Mouse (Mus musculus) neutrophil, adult 5-6 weeks (primary cell): ENCODE results near the gene Tbata. TPM values are rescaled to one million over a fixed set of nuclear protein-coding genes. Genes with fewer than 3 reads are reported as not detected.

Source experiments
- ATAC-seq: fragments of 151-379, 151-347 bp; 2 replicates; pipeline ENCODE4 v1.8.0; 2017; ENCODE audit warnings: mild to moderate bottlenecking, moderate TSS enrichment; ENCODE audit not compliant: insufficient number of reproducible peaks, poor library complexity, low FRiP score, severe bottlenecking; ENCODE audit errors: extremely low read depth
- total RNA-seq: library from RNA; stranded (forward); fragments of 200-1000 nt; gene quantifications from 2 replicates; pipeline ENCODE4 v1.2.3, GENCODE M21; 2017

Gene Tbata
- not detected in 2 replicates for total RNA-seq

- no peak for ATAC-seq
Observed at GRCm38 (mm10) chr10:61171654-61172053, at the start of gene Tbata. Tbata (plus strand) TSS chr10:61171954.

DNA sequence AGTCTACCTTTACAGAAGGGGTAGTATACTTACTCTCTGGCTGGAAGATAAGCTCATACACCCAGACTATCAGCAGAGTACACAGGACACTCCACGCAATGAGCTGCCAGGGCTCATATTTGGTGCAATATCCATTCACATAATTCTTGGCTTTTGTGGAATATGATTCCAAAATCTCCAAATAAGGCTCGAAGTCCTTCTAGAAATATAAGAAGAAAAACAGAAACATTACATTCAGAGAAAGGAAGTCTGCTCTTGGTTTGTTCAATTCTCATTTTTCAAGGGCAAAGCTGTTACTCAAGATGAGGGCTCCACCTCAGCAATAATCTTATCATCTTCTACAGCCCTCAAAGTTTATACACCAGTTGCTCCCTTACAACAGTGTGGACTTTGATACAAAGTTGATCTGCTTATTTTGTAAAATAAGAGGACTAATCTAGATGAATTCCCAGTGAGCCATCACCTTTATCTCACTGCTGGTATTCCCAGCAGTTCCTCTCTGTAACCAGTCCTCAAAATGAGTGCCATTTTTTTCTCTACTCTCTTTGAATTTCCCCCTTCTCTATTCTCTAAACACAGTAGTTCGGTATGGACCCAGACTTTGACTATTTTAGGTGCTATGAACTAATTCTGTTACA, 48.4 kb upstream of the Tbata start:
- no peak for ATAC-seq

DNA sequence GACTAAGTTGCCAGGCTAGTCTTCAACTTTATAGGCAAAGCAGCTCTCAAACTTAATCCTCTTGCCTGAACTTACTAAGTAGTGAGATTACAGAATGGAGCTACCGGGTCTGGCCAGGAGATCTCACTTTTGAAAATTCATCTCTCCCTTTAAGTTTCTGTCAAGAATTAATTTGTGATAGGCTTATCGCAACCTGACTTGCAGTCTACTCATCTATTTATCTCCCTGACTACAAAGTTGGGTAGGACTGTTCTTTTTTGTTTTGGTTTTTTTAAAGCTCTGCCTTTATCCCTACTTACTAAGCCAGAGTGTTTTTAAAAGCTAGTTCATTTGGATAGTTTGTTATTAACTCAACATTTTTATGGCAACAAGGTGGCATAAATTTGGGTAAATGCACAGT, 47.3 kb upstream of the Tbata start:
- no peak for ATAC-seq

DNA sequence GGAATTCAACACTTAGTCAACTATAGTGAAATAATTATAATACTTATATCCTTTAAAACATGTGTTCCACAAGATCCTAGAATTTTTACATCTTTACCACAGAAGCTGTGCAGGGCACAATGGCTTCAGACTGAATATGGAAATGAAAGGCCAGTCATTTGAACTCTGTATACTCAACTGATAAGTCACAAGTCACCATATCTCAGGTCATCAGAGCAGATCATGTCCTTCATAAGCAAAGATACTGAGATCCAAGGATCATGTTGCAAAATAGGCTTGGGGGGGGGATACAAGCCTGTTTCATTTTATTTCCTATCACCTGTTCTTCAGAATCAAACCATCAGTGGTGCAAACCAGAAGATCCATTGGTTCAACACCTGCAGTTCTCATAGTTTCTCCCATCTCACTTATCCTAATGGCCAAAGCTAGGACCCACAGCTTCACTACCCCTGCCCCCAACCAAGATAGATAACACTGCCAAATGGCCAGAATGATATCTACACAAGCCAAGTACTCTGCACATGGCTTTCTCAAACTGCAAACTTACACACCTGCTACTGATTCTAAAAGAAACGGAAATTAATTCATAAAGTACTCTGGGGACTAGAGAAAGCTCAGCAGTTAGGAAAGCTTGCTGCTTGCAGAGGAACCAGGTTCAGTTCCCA, 42.9 kb upstream of the Tbata start:
- no peak for ATAC-seq

DNA sequence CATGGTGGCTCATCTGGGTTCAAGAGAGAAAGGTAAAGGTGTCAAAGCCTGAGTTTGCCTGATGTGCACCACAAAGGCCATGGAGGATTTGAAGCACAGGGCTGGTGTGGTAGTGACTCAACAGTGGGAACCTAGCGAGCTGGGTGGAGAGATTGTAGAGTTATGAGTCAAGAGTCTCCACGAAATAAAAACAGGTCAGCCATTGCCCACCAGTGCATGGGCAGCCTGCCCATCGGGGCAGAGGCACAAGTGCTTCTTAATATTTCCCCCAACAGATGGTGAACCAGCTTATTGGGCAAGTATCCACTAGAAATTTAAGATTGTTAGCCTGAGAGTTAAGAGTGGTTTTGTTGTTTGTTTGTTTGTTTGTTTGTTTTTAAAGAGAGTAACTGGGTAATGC, 40.8 kb upstream of the Tbata start:
- no peak for ATAC-seq

DNA sequence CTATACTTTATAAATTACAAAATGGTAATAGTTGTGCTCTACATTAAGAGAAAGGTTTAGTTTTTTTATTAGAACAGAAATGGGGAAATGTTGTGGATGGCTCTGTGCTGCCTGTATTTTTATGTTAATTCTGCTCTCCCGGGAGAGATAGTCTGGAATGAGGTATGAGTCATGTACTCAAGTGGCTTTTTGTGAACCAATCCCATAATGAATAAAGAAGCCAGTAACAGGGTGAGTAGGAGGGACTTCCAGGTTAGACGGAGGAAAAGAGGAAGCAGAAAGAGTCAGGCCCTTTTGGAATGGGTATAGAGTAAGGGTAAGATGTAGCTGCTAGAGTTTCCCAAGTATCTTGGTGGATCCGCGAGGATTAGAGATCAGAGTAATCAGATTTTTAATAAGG, 37.7 kb upstream of the Tbata start:
- no peak for ATAC-seq

DNA sequence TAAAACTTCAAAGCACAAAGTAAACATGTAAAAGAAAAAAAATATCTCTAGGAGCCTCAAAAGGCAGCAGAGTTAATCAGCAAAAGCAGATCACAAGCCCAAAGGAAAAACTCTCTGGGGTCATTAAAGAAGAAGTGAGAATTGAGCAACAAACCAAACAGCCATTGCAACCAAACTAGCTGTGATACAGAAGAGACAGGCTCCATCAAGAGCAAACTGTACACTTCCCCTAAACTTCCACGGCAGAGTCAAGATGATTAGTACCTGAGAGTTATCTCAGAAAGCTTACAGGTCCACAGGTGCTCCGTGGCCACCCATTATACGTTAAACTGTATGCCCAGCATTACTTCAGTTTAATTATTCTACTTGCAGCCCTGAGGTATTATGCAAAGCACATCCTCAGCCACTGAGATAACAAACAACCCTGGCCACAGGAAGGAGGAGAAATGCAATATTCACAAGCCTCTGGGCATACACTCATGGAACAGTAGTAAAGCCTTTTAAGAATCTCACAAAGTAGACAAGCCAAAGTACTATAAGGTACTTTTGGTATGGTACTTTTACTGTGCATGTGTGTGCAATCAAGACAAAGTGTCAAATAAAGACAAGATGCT, 36.4 kb upstream of the Tbata start:
- ATAC-seq = peak; percentile 23; the same call in 1 of the 2 replicates

DNA sequence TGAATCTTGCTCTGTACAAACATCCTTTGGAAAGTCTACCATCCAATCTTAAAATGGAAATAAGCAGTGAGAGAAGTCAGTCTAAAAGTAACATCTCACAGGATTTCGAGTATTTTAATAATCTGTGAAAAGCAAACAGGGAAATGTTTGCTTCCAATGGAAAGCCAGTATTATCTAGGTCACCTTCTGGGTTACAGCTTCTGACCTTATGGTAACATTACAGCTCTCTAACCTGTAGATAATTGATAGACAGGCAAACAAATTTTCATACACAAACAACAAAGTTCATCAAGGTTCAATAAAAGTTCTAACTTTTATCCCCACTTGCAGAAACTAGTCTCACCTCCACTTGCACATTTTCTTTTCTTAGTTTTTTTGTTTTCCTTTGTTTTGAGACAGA, 34.2 kb upstream of the Tbata start:
- ATAC-seq = no peak

GRCm38 (mm10) chr10:61143343-61143742, 28.4 kb upstream of the Tbata start:
- no peak for ATAC-seq

DNA sequence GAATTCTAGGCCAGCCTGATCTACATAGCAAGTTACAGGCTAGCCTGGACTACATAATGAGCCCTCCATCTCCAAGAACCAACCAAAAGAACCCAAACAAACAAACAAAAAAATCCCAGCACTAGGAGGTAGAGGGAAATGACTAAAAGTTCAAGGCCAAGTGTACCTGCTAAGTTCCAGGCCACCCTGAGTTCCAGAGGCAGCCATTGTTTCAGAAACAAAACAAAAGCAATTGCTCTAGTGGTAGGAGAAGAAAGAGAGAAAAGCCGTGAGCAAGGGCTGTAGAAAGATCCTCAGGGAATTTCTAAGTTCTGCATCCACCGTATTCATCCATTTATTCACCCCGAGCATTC, 26.0 kb upstream of the Tbata start:
- ATAC-seq = no peak

DNA sequence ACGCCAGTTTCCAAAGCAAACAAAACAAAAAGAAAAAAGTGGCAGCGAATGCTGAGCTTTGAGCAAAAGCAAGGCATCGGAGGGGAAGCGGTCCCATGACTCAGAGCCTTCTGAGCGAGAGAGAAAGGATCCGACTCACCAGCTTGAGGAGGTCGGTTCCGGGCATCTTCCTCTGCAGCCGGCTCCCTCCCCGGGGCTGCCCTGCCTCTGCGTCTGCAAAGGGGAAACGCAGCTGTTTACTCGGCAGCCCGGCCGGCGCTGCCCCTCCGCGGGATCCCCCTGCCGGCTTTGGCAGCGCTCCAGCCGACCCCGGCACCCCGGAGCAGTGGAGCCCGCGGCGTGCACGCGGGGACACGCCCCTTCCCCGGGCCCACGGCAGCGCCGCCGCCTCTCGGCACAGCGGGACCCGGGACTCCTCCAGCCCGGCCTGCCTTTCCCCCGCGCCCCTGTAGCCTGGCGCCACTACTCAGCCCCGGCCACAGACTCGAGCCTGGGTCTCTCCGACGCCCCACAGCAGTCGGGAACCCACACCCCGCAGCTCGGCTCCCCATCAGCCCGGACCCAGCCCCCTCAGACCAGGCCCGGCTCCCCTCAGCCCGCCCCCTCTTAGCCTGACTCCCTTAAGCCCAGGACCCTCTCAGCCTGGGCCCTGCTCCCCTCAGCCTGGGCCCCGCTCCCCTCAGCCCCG, 25.5 kb upstream of the Tbata start:
- ATAC-seq = peak; percentile 62

DNA sequence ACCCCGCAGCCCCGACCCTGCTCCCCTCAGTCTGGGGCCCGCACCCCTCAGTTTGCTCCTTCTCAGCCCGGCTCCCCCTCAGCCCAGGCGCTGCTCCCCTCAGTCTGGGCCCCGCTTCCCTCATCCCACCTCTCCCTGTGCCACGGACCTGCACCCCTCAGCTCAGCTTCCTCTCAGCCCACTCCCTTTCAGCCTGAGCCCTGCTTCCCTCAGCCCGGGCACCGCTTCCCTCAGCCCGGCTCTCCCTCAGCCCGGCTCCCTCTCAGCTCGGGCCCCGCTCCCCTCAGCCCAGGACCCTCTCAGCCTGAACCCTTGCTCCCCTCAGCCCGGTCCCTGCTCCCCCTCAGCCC, 25.0 kb upstream of the Tbata start:
- 0 out of 2 replicates have a peak, but pooled peaks have one; percentile 2 for ATAC-seq

DNA sequence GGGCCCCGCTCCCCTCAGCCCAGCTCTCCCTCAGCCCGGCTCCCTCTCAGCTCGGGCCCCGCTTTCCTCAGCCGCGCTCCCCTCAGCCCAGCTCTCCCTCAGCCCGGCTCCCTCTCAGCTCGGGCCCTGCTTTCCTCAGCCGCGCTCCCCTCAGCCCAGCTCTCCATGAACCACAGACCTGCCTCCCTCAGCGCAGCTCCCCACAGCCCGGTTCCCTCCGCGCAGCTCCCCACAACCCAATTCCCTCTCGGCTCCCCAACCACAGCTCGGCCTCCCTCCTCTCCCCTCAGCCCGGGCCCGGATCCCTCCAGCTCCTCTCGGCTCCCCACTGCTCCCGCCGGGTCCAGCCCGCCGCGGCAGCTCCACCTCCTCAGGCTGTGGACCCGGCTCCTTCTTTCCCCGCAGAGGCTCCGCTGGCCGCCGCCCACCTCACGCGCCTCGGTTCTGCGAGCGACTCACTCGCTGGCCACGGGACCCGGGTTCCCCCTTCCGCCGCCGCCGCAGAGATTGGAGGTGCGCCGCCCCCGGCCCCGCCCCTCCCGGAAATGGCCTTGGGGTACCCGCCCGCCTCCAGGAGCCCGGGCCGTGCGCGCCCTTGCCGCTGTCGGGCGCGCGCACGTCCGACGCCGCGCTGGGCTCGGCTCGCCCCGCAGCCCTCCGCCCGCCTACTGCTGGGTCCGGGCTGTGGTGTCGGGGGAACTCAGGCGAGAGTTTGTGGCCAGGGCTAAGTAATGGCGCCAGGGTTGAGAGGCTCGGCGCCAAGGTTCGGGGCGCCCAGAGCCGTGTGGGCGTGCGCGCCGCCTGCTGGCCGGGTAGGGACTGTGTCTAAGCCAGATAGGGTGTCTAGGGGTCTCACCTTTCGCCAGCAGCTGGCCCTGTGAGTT, 24.4 kb upstream of the Tbata start, which contains the start of gene Sgpl1:
Gene Sgpl1, minus strand, starts transcription at position 547 of the 884 bp plus-strand sequence.
- peak; percentile 67 for ATAC-seq

DNA sequence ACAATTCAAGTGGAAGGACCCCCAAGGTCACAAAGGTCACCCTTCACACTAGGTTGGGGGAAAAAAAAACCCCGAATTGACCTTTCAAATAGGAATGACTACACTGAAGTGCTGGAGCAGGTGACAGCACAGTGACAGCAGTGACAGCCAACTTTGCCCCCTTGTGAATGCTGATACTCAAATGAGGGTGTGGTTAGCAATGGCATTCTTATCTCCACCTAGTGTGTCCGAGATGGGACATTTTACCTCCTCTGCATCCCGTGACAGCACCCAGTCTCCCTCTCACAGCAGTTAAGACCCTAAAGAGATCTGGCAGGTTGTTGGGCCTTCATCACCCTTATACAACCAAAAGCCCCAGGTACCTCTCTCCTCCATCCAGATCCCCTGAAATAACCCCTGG, 22.3 kb upstream of the Tbata start:
- ATAC-seq = no peak

GRCm38 (mm10) chr10:61150616-61151015, 21.1 kb upstream of the Tbata start:
- no peak for ATAC-seq

DNA sequence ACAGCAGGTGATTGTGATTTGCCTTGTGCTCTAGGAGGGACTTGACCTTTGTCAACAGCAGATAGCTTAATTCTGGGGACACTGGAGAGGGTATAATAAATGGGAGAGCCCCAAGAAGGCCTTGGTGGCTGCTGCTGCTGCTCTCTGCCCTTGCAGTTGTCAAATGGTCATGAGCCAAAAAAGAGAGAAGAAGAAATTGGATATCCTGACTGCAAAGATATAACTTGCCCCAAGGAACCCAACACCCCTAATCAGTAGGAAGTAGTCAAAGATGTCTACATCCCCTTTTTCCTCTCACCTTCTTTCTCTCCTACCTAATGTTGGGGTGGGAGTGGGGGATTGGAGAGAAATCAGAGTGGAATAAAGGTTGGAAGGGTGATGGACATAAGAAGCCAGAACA, 19.6 kb upstream of the Tbata start:
- ATAC-seq = no peak

- ATAC-seq = no peak
Observed at GRCm38 (mm10) chr10:61155611-61156010, 16.1 kb upstream of the Tbata start.

GRCm38 (mm10) chr10:61156453-61156852, 15.3 kb upstream of the Tbata start:
- no peak for ATAC-seq

DNA sequence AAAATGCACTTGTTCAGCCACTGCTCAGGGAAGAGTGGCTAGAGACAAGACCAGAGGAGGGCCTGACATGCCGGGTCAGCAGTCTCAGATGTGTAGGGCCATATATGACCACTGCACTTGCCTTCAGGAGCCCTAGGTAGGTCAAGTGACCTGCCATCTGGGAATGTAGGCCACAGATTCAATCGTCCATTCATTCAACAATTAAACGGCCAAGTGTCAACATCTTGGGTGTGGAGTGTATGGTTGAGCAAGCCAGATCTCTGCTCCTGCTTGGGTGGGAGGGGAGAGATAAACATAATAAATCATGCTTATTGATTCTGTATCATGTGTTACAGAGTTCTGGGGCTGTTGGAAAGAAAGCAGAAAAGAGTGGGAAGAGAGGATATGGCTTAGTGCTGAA, 13.2 kb upstream of the Tbata start:
- ATAC-seq = no peak
